ENCODE assay signal across 19 mouse cellular contexts in the genomic region with DNA sequence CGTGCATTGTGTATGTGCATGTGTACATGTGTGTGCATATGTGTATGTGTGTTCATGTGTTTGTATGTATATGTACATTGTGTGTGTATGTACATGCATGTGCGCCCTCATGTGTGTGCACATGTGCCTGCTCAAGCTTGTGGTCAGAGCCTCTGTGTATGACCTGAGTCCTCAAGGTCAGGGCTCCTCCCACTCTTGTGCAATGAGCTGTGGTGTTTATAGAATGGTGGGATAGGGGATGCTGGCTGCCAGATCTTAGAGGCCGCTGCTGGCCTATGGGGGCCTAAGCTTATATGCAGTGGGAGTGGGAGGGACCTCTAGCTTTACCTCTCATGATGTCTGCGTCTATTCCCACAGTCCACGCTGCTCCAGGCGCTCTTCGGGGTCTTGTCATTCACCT. TPM values are rescaled to one million over a fixed set of nuclear protein-coding genes. Genes with fewer than 3 reads are reported as not detected.
DNase-seq lines count a peak whose midpoint lies in the region; ATAC-seq and TF ChIP-seq lines count a peak whose summit lies in the region.
"Had no signal": no experiment of that assay in that cellular context is flagged by ENCODE, and none has a peak within 500 bp of the region (broad histone marks: within the 10 kb centered on the region; RNA-seq: fewer than 3 reads in every experiment).

No protein-coding gene starts in this region.

- H3K4me2 ChIP-seq in lung, embryonic 15.5 days, result no peak overlapping the region
- H3K4me2 ChIP-seq in lung, postnatal 0 days (replicated peaks; ENCODE audit: low read depth, low read length), result no peak overlapping the region
- H3K4me2 ChIP-seq in liver, embryonic 13.5 days, result no peak overlapping the region

- H3K27me3 ChIP-seq in lung, embryonic 15.5 days, result no peaks in the 10 kb centered on the region
- H3K27me3 ChIP-seq in lung, postnatal 0 days (replicated peaks; ENCODE audit: insufficient read depth, low read length), result no peaks in the 10 kb centered on the region
- 0 out of 2 replicates have a peak, but pooled peaks cover 2% of the 10 kb centered on the region for H3K27me3 ChIP-seq in liver, embryonic 13.5 days

- H3K4me3 ChIP-seq in lung, embryonic 15.5 days, result no peak overlapping the region
- no peak overlapping the region for H3K4me3 ChIP-seq in lung, postnatal 0 days (ENCODE audit: low read depth, low read length)
- H3K4me3 ChIP-seq in liver, embryonic 13.5 days (replicated peaks), result no peak overlapping the region

- DNase-seq in cerebellum, adult 9-11 months, result peak; percentile 45
- no peak for DNase-seq in cerebellum, adult 8-10 months
- DNase-seq in lung, postnatal 0 days (ENCODE audit: low spot score), result no peak
- peak; percentile 67 to 69 for DNase-seq in adrenal gland, postnatal 36 days
- DNase-seq in liver, embryonic 13.5 days, result no peak
- no peak for DNase-seq in urinary bladder, adult 18-20 months (ENCODE audit: low spot score in 2 of 2)
- no peak for DNase-seq in left cerebral cortex, adult 9 months (ENCODE audit: low spot score in 2 of 2)
- DNase-seq: cerebellum, postnatal 14 days; heart, postnatal 4 days; kidney, postnatal 14 days; thymus, postnatal 36 days had no signal

- TF ChIP-seq EP300 in lung, postnatal 0 days (IDR thresholded peaks at IDR 0.05), result no peak

- H3K36me3 ChIP-seq in lung, embryonic 15.5 days, result no peaks in the 10 kb centered on the region
- no peaks in the 10 kb centered on the region for H3K36me3 ChIP-seq in lung, postnatal 0 days (ENCODE audit: insufficient read depth, low read length)
- H3K36me3 ChIP-seq in liver, embryonic 13.5 days, result no peaks in the 10 kb centered on the region

- peaks cover 85% of the 10 kb centered on the region for H3K4me1 ChIP-seq in lung, embryonic 15.5 days
- H3K4me1 ChIP-seq in lung, postnatal 0 days (ENCODE audit: insufficient read depth, low read depth, low read length), result peaks cover 22% of the 10 kb centered on the region
- H3K4me1 ChIP-seq in liver, embryonic 13.5 days (replicated peaks), result peaks cover 64% of the 10 kb centered on the region

- no peak for TF ChIP-seq CTCF in lung, postnatal 0 days (IDR thresholded peaks at IDR 0.05)

- H3K27ac ChIP-seq in lung, embryonic 15.5 days, result no peak overlapping the region
- no peak overlapping the region for H3K27ac ChIP-seq in lung, postnatal 0 days (ENCODE audit: low read length)
- H3K27ac ChIP-seq in liver, embryonic 13.5 days, result 0 out of 2 replicates have a peak overlapping the region, but pooled peaks have one; percentile 18
- H3K27ac ChIP-seq: stomach, postnatal 0 days had no signal

- no peak overlapping the region for H3K9ac ChIP-seq in lung, embryonic 15.5 days
- no peak overlapping the region for H3K9ac ChIP-seq in lung, postnatal 0 days (replicated peaks; ENCODE audit: low read depth)
- no peak overlapping the region for H3K9ac ChIP-seq in liver, embryonic 13.5 days

- peak; percentile 28; the same call in 1 of the 2 replicates for ATAC-seq in lung, embryonic 15.5 days (ENCODE audit: borderline replicate concordance, extremely low read depth, low FRiP score, low TSS enrichment)
- ATAC-seq in lung, postnatal 0 days, result no peak
- ATAC-seq in liver, embryonic 13.5 days (ENCODE audit: low read depth), result 0 out of 2 replicates have a peak, but pooled peaks have one; percentile 14
- ATAC-seq: midbrain, embryonic 16.5 days had no signal

- H3K9me3 ChIP-seq in lung, embryonic 15.5 days, result no peaks in the 10 kb centered on the region
- H3K9me3 ChIP-seq in lung, postnatal 0 days (ENCODE audit: low read length), result no peaks in the 10 kb centered on the region
- H3K9me3 ChIP-seq in liver, embryonic 13.5 days (replicated peaks), result no peaks in the 10 kb centered on the region

- 68% methylated on average over 7 of the region's 7 CpGs for WGBS in lung, embryonic 15.5 days
- WGBS in lung, postnatal 0 days, result 69% methylated on average over 7 of the region's 7 CpGs
- WGBS in liver, embryonic 13.5 days (ENCODE audit: insufficient replicate concordance), result 67% methylated on average over 7 of the region's 7 CpGs

RNA-seq across cellular contexts. Expression of gene Gm21969, which starts 17.3 kb away (rescaled TPM):
- not detected in 2 replicates for polyA plus RNA-seq in lung, embryonic 15.5 days (2015; fragmentation: Nextera tagmentation; extraction: Ambion mirVana)
- not detected in 2 replicates for polyA plus RNA-seq in lung, postnatal 0 days (2015; fragmentation: Nextera tagmentation; extraction: Ambion mirVana)
- total RNA-seq in adrenal gland, postnatal 36 days (2021), result not detected
- not detected in 2 replicates for polyA plus RNA-seq in liver, embryonic 13.5 days (2015; fragmentation: Nextera tagmentation; extraction: Ambion mirVana)
- total RNA-seq: heart, postnatal 4 days; layer of hippocampus, postnatal 10 days; left cerebral cortex, postnatal 25 days had no signal
- polyA plus RNA-seq: embryonic facial prominence, embryonic 11.5 days; gonadal fat pad, adult 2 months; midbrain, embryonic 16.5 days; neural tube, embryonic 14.5 days; stomach, postnatal 0 days had no signal

RNA-seq across cellular contexts. Expression of gene Aldh4a1, which starts 37.0 kb away (rescaled TPM):
- polyA plus RNA-seq in lung, embryonic 15.5 days (2015; fragmentation: Nextera tagmentation; extraction: Ambion mirVana), result 25.3 and 27.4 TPM in 2 replicates
- polyA plus RNA-seq in lung, postnatal 0 days (2015; fragmentation: Nextera tagmentation; extraction: Ambion mirVana), result 13.4 and 19.7 TPM in 2 replicates
- total RNA-seq in adrenal gland, postnatal 36 days (2021), result 100 to 1,000 TPM in 1 of 2 experiments, 10 to 100 TPM in 1; 57.8 to 136 TPM
- 50.2 and 57.3 TPM in 2 replicates for polyA plus RNA-seq in liver, embryonic 13.5 days (2015; fragmentation: Nextera tagmentation; extraction: Ambion mirVana)

RNA-seq across cellular contexts. Expression of gene Iffo2, which starts 55.4 kb away (rescaled TPM):
- 3.6 and 4.1 TPM in 2 replicates for polyA plus RNA-seq in lung, embryonic 15.5 days (2015; fragmentation: Nextera tagmentation; extraction: Ambion mirVana)
- polyA plus RNA-seq in lung, postnatal 0 days (2015; fragmentation: Nextera tagmentation; extraction: Ambion mirVana), result 4.7 and 6.2 TPM in 2 replicates
- 10 to 100 TPM; 11.3 to 11.4 TPM for total RNA-seq in adrenal gland, postnatal 36 days (2021)
- polyA plus RNA-seq in liver, embryonic 13.5 days (2015; fragmentation: Nextera tagmentation; extraction: Ambion mirVana), result 1.0 and 1.1 TPM in 2 replicates

Comparison
In these comparisons a context has a peak if more than half of its experiments do, and no peak if none do; other contexts are left out.
1. DNase-seq: peak in cerebellum, adult 9-11 months (single experiment) and adrenal gland, postnatal 36 days (2 of 2); none in cerebellum, adult 8-10 months (single experiment), lung, postnatal 0 days (single experiment), liver, embryonic 13.5 days (single experiment), urinary bladder, adult 18-20 months (0 of 2) and left cerebral cortex, adult 9 months (0 of 2).